ENCODE assay signal across 30 mouse cellular contexts in genomic region chr9:35543099-35543860, GRCm38 (mm10). TPM values are rescaled to one million over a fixed set of nuclear protein-coding genes. Genes with fewer than 3 reads are reported as not detected.
DNase-seq lines count a peak whose midpoint lies in the region; ATAC-seq lines count a peak whose summit lies in the region.
"Had no signal": no experiment of that assay in that cellular context is flagged by ENCODE, and none has a peak within 500 bp of the region (broad histone marks: within the 10 kb centered on the region; RNA-seq: fewer than 3 reads in every experiment).

No protein-coding gene starts in this region.

- H3K4me1 ChIP-seq in heart, embryonic 12.5 days (replicated peaks): peaks cover 9% of the 10 kb centered on the region
- H3K4me1 ChIP-seq in midbrain, embryonic 11.5 days (ENCODE audit: control insufficient read depth, insufficient read depth, low read length): no peaks in the 10 kb centered on the region
- peaks cover 11% of the 10 kb centered on the region; the same call in 1 of the 2 replicates for H3K4me1 ChIP-seq in midbrain, embryonic 10.5 days
- no peaks in the 10 kb centered on the region; the same call in 1 of the 2 replicates for H3K4me1 ChIP-seq in forebrain, embryonic 15.5 days
- H3K4me1 ChIP-seq in hindbrain, embryonic 14.5 days (replicated peaks; ENCODE audit: control insufficient read depth, insufficient read depth, low read length): no peaks in the 10 kb centered on the region
- H3K4me1 ChIP-seq: embryonic facial prominence, embryonic 12.5 days; embryonic facial prominence, embryonic 15.5 days; hindbrain, embryonic 15.5 days had no signal

- no peak overlapping the region for H3K27ac ChIP-seq in heart, embryonic 12.5 days (ENCODE audit: poor library complexity, severe bottlenecking)
- H3K27ac ChIP-seq in midbrain, embryonic 11.5 days (ENCODE audit: low read depth, low read length): no peak overlapping the region
- H3K27ac ChIP-seq in midbrain, embryonic 10.5 days (replicated peaks): no peak overlapping the region
- no peak overlapping the region for H3K27ac ChIP-seq in forebrain, embryonic 15.5 days (replicated peaks)
- H3K27ac ChIP-seq in hindbrain, embryonic 14.5 days: no peak overlapping the region
- H3K27ac ChIP-seq: embryonic facial prominence, embryonic 12.5 days; embryonic facial prominence, embryonic 15.5 days; heart, embryonic 15.5 days; hindbrain, embryonic 15.5 days had no signal

- H3K9ac ChIP-seq in heart, embryonic 12.5 days: no peak overlapping the region
- no peak overlapping the region for H3K9ac ChIP-seq in midbrain, embryonic 11.5 days (ENCODE audit: low read length)
- no peak overlapping the region for H3K9ac ChIP-seq in forebrain, embryonic 15.5 days (replicated peaks)
- no peak overlapping the region for H3K9ac ChIP-seq in hindbrain, embryonic 14.5 days
- H3K9ac ChIP-seq: embryonic facial prominence, embryonic 12.5 days; embryonic facial prominence, embryonic 15.5 days; heart, embryonic 15.5 days; hindbrain, embryonic 15.5 days had no signal

- peak; percentile 86 for DNase-seq in heart, adult 11 months
- no peak for DNase-seq in midbrain, embryonic 11.5 days (ENCODE audit: low spot score, missing footprints)
- no peak for DNase-seq in midbrain, embryonic 10.5 days (ENCODE audit: low spot score)
- no peak for DNase-seq in hindbrain, embryonic 14.5 days (ENCODE audit: low spot score)
- DNase-seq: adrenal gland, postnatal 10 days; adrenal gland, postnatal 36 days; cerebellum, adult 18-20 months; cerebellum, adult 9-10 months; cerebellum, postnatal 14 days; gastrocnemius, postnatal 10 days; gastrocnemius, postnatal 36 days; heart, adult 18-20 months; heart, postnatal 10 days; heart, postnatal 36 days had no signal

- no peak overlapping the region for H3K4me3 ChIP-seq in heart, embryonic 12.5 days
- no peak overlapping the region for H3K4me3 ChIP-seq in midbrain, embryonic 11.5 days (ENCODE audit: low read depth, low read length)
- H3K4me3 ChIP-seq in midbrain, embryonic 10.5 days: no peak overlapping the region
- no peak overlapping the region for H3K4me3 ChIP-seq in forebrain, embryonic 15.5 days
- no peak overlapping the region for H3K4me3 ChIP-seq in hindbrain, embryonic 14.5 days (replicated peaks; ENCODE audit: low read length)
- H3K4me3 ChIP-seq: embryonic facial prominence, embryonic 12.5 days; embryonic facial prominence, embryonic 15.5 days; heart, embryonic 15.5 days; hindbrain, embryonic 15.5 days had no signal

- no peak for ATAC-seq in heart, embryonic 12.5 days (ENCODE audit: insufficient number of reproducible peaks, low FRiP score)
- peak; percentile 23; the same call in 1 of the 2 replicates for ATAC-seq in midbrain, embryonic 11.5 days (ENCODE audit: low FRiP score)
- peak; percentile 47 for ATAC-seq in granulocyte monocyte progenitor cell, adult 5-6 weeks (replicated peaks; ENCODE audit: poor library complexity, severe bottlenecking)
- no peak for ATAC-seq in forebrain, embryonic 15.5 days (replicated peaks)
- ATAC-seq in hindbrain, embryonic 14.5 days (ENCODE audit: low FRiP score): no peak
- ATAC-seq: forebrain, embryonic 16.5 days; intestine, embryonic 16.5 days; Patski had no signal

- H3K27me3 ChIP-seq in heart, embryonic 12.5 days (replicated peaks): 0 out of 2 replicates have a peak, but pooled peaks cover 3% of the 10 kb centered on the region
- H3K27me3 ChIP-seq in midbrain, embryonic 11.5 days (ENCODE audit: control insufficient read depth, insufficient read depth, low read length): no peaks in the 10 kb centered on the region
- no peaks in the 10 kb centered on the region for H3K27me3 ChIP-seq in midbrain, embryonic 10.5 days (ENCODE audit: low read depth, poor library complexity, severe bottlenecking)
- H3K27me3 ChIP-seq in forebrain, embryonic 15.5 days: no peaks in the 10 kb centered on the region
- H3K27me3 ChIP-seq in hindbrain, embryonic 14.5 days (ENCODE audit: control insufficient read depth, insufficient read depth, low read length): no peaks in the 10 kb centered on the region
- H3K27me3 ChIP-seq: embryonic facial prominence, embryonic 12.5 days; embryonic facial prominence, embryonic 15.5 days; heart, embryonic 15.5 days; hindbrain, embryonic 15.5 days; Patski had no signal

- 81% methylated on average over 14 of the region's 14 CpGs for WGBS in heart, embryonic 12.5 days
- 80% methylated on average over 14 of the region's 14 CpGs for WGBS in midbrain, embryonic 11.5 days
- 86% methylated on average over 14 of the region's 14 CpGs for WGBS in midbrain, embryonic 10.5 days
- 88% methylated on average over 14 of the region's 14 CpGs for WGBS in forebrain, embryonic 15.5 days
- 87% methylated on average over 14 of the region's 14 CpGs for WGBS in hindbrain, embryonic 14.5 days

- no peak overlapping the region for H3K4me2 ChIP-seq in heart, embryonic 12.5 days
- H3K4me2 ChIP-seq in midbrain, embryonic 11.5 days: no peak overlapping the region
- no peak overlapping the region for H3K4me2 ChIP-seq in forebrain, embryonic 15.5 days (replicated peaks)
- H3K4me2 ChIP-seq in hindbrain, embryonic 14.5 days (replicated peaks): no peak overlapping the region
- H3K4me2 ChIP-seq: embryonic facial prominence, embryonic 12.5 days; embryonic facial prominence, embryonic 15.5 days; heart, embryonic 11.5 days; heart, embryonic 15.5 days; hindbrain, embryonic 15.5 days had no signal

- no peaks in the 10 kb centered on the region for H3K36me3 ChIP-seq in heart, embryonic 12.5 days
- H3K36me3 ChIP-seq in midbrain, embryonic 11.5 days (ENCODE audit: control insufficient read depth, insufficient read depth, low read length): no peaks in the 10 kb centered on the region
- 0 out of 2 replicates have a peak, but pooled peaks cover 9% of the 10 kb centered on the region for H3K36me3 ChIP-seq in midbrain, embryonic 10.5 days
- H3K36me3 ChIP-seq in forebrain, embryonic 15.5 days: peaks cover 15% of the 10 kb centered on the region; the same call in 1 of the 2 replicates
- H3K36me3 ChIP-seq in hindbrain, embryonic 14.5 days (replicated peaks; ENCODE audit: control insufficient read depth, insufficient read depth): peaks cover 64% of the 10 kb centered on the region
- H3K36me3 ChIP-seq: embryonic facial prominence, embryonic 12.5 days; embryonic facial prominence, embryonic 15.5 days; heart, embryonic 15.5 days had no signal

- H3K9me3 ChIP-seq in heart, embryonic 12.5 days (replicated peaks): no peaks in the 10 kb centered on the region
- H3K9me3 ChIP-seq in midbrain, embryonic 11.5 days (ENCODE audit: control insufficient read depth, low read length): no peaks in the 10 kb centered on the region
- H3K9me3 ChIP-seq in midbrain, embryonic 10.5 days (replicated peaks): no peaks in the 10 kb centered on the region
- H3K9me3 ChIP-seq in forebrain, embryonic 15.5 days: no peaks in the 10 kb centered on the region
- H3K9me3 ChIP-seq in hindbrain, embryonic 14.5 days (ENCODE audit: control insufficient read depth, low read length): no peaks in the 10 kb centered on the region
- H3K9me3 ChIP-seq: embryonic facial prominence, embryonic 12.5 days; embryonic facial prominence, embryonic 15.5 days; heart, embryonic 15.5 days; hindbrain, embryonic 15.5 days had no signal

RNA-seq across cellular contexts. Expression of gene Ddx25, which starts 15.0 kb away (rescaled TPM):
- 1.7 and 2.0 TPM in 2 replicates for polyA plus RNA-seq in heart, embryonic 12.5 days (2016; fragmentation: Nextera tagmentation; extraction: Ambion mirVana)
- polyA plus RNA-seq in midbrain, embryonic 11.5 days (2014; fragmentation: Nextera tagmentation; extraction: Ambion mirVana): 9.5 and 9.8 TPM in 2 replicates
- 8.0 and 8.2 TPM in 2 replicates for polyA plus RNA-seq in midbrain, embryonic 10.5 days (2016; fragmentation: Nextera tagmentation; extraction: Ambion mirVana)
- 0.19 TPM in 1 of 2 replicates, not detected in the other for total RNA-seq in granulocyte monocyte progenitor cell, adult 5-6 weeks (2014; fragmentation: Nextera tagmentation)
- not detected in 2 replicates for total RNA-seq in granulocyte monocyte progenitor cell, adult 5-6 weeks (2017)
- 19.6 and 20.1 TPM in 2 replicates for polyA plus RNA-seq in forebrain, embryonic 15.5 days (2015; fragmentation: Nextera tagmentation; extraction: Ambion mirVana)
- polyA plus RNA-seq in hindbrain, embryonic 14.5 days (2014; fragmentation: Nextera tagmentation; extraction: Ambion mirVana): 29.3 and 31.8 TPM in 2 replicates
- total RNA-seq: gastrocnemius, adult 18-20 months; gastrocnemius, postnatal 36 days; heart, adult 18-20 months; heart, postnatal 36 days had no signal

RNA-seq across cellular contexts. Expression of gene Pus3, which starts 15.1 kb away (rescaled TPM):
- 12.3 and 14.0 TPM in 2 replicates for polyA plus RNA-seq in heart, embryonic 12.5 days (2016; fragmentation: Nextera tagmentation; extraction: Ambion mirVana)
- 23.8 and 24.8 TPM in 2 replicates for polyA plus RNA-seq in midbrain, embryonic 11.5 days (2014; fragmentation: Nextera tagmentation; extraction: Ambion mirVana)
- 18.5 and 19.5 TPM in 2 replicates for polyA plus RNA-seq in midbrain, embryonic 10.5 days (2016; fragmentation: Nextera tagmentation; extraction: Ambion mirVana)
- 25.4 and 33.5 TPM in 2 replicates for total RNA-seq in granulocyte monocyte progenitor cell, adult 5-6 weeks (2014; fragmentation: Nextera tagmentation)
- total RNA-seq in granulocyte monocyte progenitor cell, adult 5-6 weeks (2017): 21.9 and 31.7 TPM in 2 replicates
- polyA plus RNA-seq in forebrain, embryonic 15.5 days (2015; fragmentation: Nextera tagmentation; extraction: Ambion mirVana): 18.8 TPM in 2 replicates
- 15.6 and 19.1 TPM in 2 replicates for polyA plus RNA-seq in hindbrain, embryonic 14.5 days (2014; fragmentation: Nextera tagmentation; extraction: Ambion mirVana)

RNA-seq across cellular contexts. Expression of gene Gm1113, which starts 25.2 kb away (rescaled TPM):
- polyA plus RNA-seq in heart, embryonic 12.5 days (2016; fragmentation: Nextera tagmentation; extraction: Ambion mirVana): not detected in 2 replicates
- polyA plus RNA-seq in midbrain, embryonic 11.5 days (2014; fragmentation: Nextera tagmentation; extraction: Ambion mirVana): not detected in 2 replicates
- not detected in 2 replicates for polyA plus RNA-seq in midbrain, embryonic 10.5 days (2016; fragmentation: Nextera tagmentation; extraction: Ambion mirVana)
- not detected in 2 replicates for total RNA-seq in granulocyte monocyte progenitor cell, adult 5-6 weeks (2014; fragmentation: Nextera tagmentation)
- not detected in 2 replicates for total RNA-seq in granulocyte monocyte progenitor cell, adult 5-6 weeks (2017)
- not detected in 2 replicates for polyA plus RNA-seq in forebrain, embryonic 15.5 days (2015; fragmentation: Nextera tagmentation; extraction: Ambion mirVana)
- polyA plus RNA-seq in hindbrain, embryonic 14.5 days (2014; fragmentation: Nextera tagmentation; extraction: Ambion mirVana): not detected in 2 replicates
- total RNA-seq: adrenal gland, adult 18-20 months; adrenal gland, postnatal 10 days; adrenal gland, postnatal 36 days; ES-E14; gastrocnemius, adult 18-20 months; gastrocnemius, postnatal 10 days; gastrocnemius, postnatal 36 days; heart, adult 18-20 months; heart, postnatal 10 days; heart, postnatal 36 days had no signal
- polyA plus RNA-seq: embryonic facial prominence, embryonic 12.5 days; embryonic facial prominence, embryonic 15.5 days; forebrain, embryonic 11.5 days; forebrain, embryonic 16.5 days; heart, embryonic 11.5 days; heart, embryonic 15.5 days; hindbrain, embryonic 11.5 days; hindbrain, embryonic 15.5 days; intestine, embryonic 16.5 days; Patski had no signal

RNA-seq across cellular contexts. Expression of gene Pate2, which starts 26.8 kb away (rescaled TPM):
- 0.45 and 0.66 TPM in 2 replicates for polyA plus RNA-seq in heart, embryonic 12.5 days (2016; fragmentation: Nextera tagmentation; extraction: Ambion mirVana)
- polyA plus RNA-seq in midbrain, embryonic 11.5 days (2014; fragmentation: Nextera tagmentation; extraction: Ambion mirVana): 0.96 and 1.8 TPM in 2 replicates
- polyA plus RNA-seq in midbrain, embryonic 10.5 days (2016; fragmentation: Nextera tagmentation; extraction: Ambion mirVana): 1.6 and 2.7 TPM in 2 replicates
- not detected in 2 replicates for total RNA-seq in granulocyte monocyte progenitor cell, adult 5-6 weeks (2014; fragmentation: Nextera tagmentation)
- total RNA-seq in granulocyte monocyte progenitor cell, adult 5-6 weeks (2017): 0.17 TPM in 1 of 2 replicates, not detected in the other
- 1.1 and 1.6 TPM in 2 replicates for polyA plus RNA-seq in forebrain, embryonic 15.5 days (2015; fragmentation: Nextera tagmentation; extraction: Ambion mirVana)
- 0.47 TPM in 2 replicates for polyA plus RNA-seq in hindbrain, embryonic 14.5 days (2014; fragmentation: Nextera tagmentation; extraction: Ambion mirVana)
- total RNA-seq: gastrocnemius, adult 18-20 months; gastrocnemius, postnatal 36 days; heart, adult 18-20 months; heart, postnatal 36 days had no signal

RNA-seq across cellular contexts. Expression of gene Hyls1, which starts 26.9 kb away (rescaled TPM):
- polyA plus RNA-seq in heart, embryonic 12.5 days (2016; fragmentation: Nextera tagmentation; extraction: Ambion mirVana): 13.6 and 14.9 TPM in 2 replicates
- 32.6 and 34.7 TPM in 2 replicates for polyA plus RNA-seq in midbrain, embryonic 11.5 days (2014; fragmentation: Nextera tagmentation; extraction: Ambion mirVana)
- 26.2 and 30.2 TPM in 2 replicates for polyA plus RNA-seq in midbrain, embryonic 10.5 days (2016; fragmentation: Nextera tagmentation; extraction: Ambion mirVana)
- total RNA-seq in granulocyte monocyte progenitor cell, adult 5-6 weeks (2014; fragmentation: Nextera tagmentation): 4.2 and 4.3 TPM in 2 replicates
- total RNA-seq in granulocyte monocyte progenitor cell, adult 5-6 weeks (2017): 7.6 and 13.3 TPM in 2 replicates
- 23.6 and 26.8 TPM in 2 replicates for polyA plus RNA-seq in forebrain, embryonic 15.5 days (2015; fragmentation: Nextera tagmentation; extraction: Ambion mirVana)
- 14.4 and 18.2 TPM in 2 replicates for polyA plus RNA-seq in hindbrain, embryonic 14.5 days (2014; fragmentation: Nextera tagmentation; extraction: Ambion mirVana)

Comparison
In these comparisons a context has a peak if more than half of its experiments do, and no peak if none do; other contexts are left out.
1. ATAC-seq: peak in midbrain, embryonic 11.5 days (single experiment) and granulocyte monocyte progenitor cell, adult 5-6 weeks (single experiment); none in heart, embryonic 12.5 days (single experiment), forebrain, embryonic 15.5 days (single experiment) and hindbrain, embryonic 14.5 days (single experiment).